Mouse (Mus musculus) CH12.LX (cell line): Measurements from ENCODE around the gene Ppfibp2. TPM values are rescaled to one million over a fixed set of nuclear protein-coding genes. Genes with fewer than 3 reads are reported as not detected.

Experiments used
- DNase-seq: peaks from one replicate; pipeline ENCODE4 v3.0.0-alpha.2; 2013; ENCODE audit errors: extremely low read depth
- H3K27ac ChIP-seq: 2 replicates; pipeline ENCODE4 v1.5.1; 2012; ENCODE audit warnings: low read depth, mild to moderate bottlenecking, control low read depth, moderate library complexity; ENCODE audit not compliant: insufficient read depth
- H3K27me3 ChIP-seq: replicated peaks from 2 replicates; pipeline ENCODE3; 2012; ENCODE audit warnings: inconsistent platforms
- H3K36me3 ChIP-seq, 2 experiments: replicated peaks in 1 of 2; 2 replicates each; pipeline versions ENCODE3 to v1.6.1; 2012; ENCODE audit warnings: inconsistent platforms in 1 of 2, low read length in 1 of 2, mild to moderate bottlenecking in 1 of 2, mixed read lengths in 1 of 2, moderate library complexity in 1 of 2; ENCODE audit not compliant: control insufficient read depth in 1 of 2, insufficient read depth in 1 of 2
- H3K4me1 ChIP-seq, 2 experiments: 2 replicates each; pipeline ENCODE4 v1.6.1; 2012; ENCODE audit warnings: inconsistent platforms in 1 of 2, moderate library complexity in 1 of 2; ENCODE audit not compliant: insufficient read depth in 2 of 2, control insufficient read depth in 1 of 2
- H3K4me2 ChIP-seq: 2 replicates; pipeline ENCODE4 v1.6.1; 2012; ENCODE audit warnings: low read depth, mild to moderate bottlenecking, control low read depth; ENCODE audit not compliant: poor library complexity, insufficient read depth, severe bottlenecking
- H3K4me3 ChIP-seq, 3 experiments: fragments of 150-350 bp in 1 of 3; sonication (generic) in 1 of 3; replicated peaks in 1 of 3; 2 replicates each; pipeline versions ENCODE3 to v1.5.1; 2011 to 2012; ENCODE audit warnings: low read depth in 2 of 3, low read length in 2 of 3, mild to moderate bottlenecking in 2 of 3, moderate library complexity in 2 of 3, control low read depth in 1 of 3, improper control_type of control experiment in 1 of 3, inconsistent platforms in 1 of 3, mixed read lengths in 1 of 3; ENCODE audit not compliant: poor library complexity in 1 of 3
- H3K79me2 ChIP-seq: replicated peaks from 2 replicates; pipeline ENCODE4 v1.6.1; 2012; ENCODE audit warnings: mild to moderate bottlenecking, moderate library complexity; ENCODE audit not compliant: control insufficient read depth, poor library complexity, insufficient read depth, severe bottlenecking; ENCODE audit errors: extremely low read depth
- H3K9ac ChIP-seq: 2 replicates; pipeline ENCODE4 v1.6.1; 2012; ENCODE audit warnings: low read depth, mild to moderate bottlenecking, control low read depth, moderate library complexity; ENCODE audit not compliant: insufficient read depth
- H3K9me3 ChIP-seq: replicated peaks from 2 replicates; pipeline ENCODE3; 2012; ENCODE audit warnings: low read length, inconsistent platforms, mixed read lengths
- CHD1 ChIP-seq: IDR thresholded peaks from 2 replicates; pipeline ENCODE4 v1.6.1; 2012; ENCODE audit warnings: low read depth, low read length, improper control_type of control experiment, inconsistent platforms
- CHD2 ChIP-seq: IDR thresholded peaks from 2 replicates; pipeline ENCODE4 v1.6.1; 2011; ENCODE audit warnings: low read length, improper control_type of control experiment
- ETS1 ChIP-seq: conservative IDR thresholded peaks from 2 replicates; pipeline ENCODE4 v1.6.1; 2012; ENCODE audit warnings: low read depth, mild to moderate bottlenecking, inconsistent platforms, low read length, improper control_type of control experiment, moderate library complexity
- GABPA ChIP-seq: IDR thresholded peaks from 2 replicates; pipeline ENCODE4 v1.6.1; 2012; ENCODE audit warnings: low read depth, low read length, improper control_type of control experiment, inconsistent platforms; ENCODE audit not compliant: insufficient replicate concordance
- HCFC1 ChIP-seq: IDR thresholded peaks from 2 replicates; pipeline ENCODE4 v1.6.1; 2012; ENCODE audit warnings: low read depth, mild to moderate bottlenecking, inconsistent platforms, low read length, improper control_type of control experiment
- JUND ChIP-seq: conservative IDR thresholded peaks from 2 replicates; pipeline ENCODE4 v1.6.1; 2011; ENCODE audit warnings: low read depth, low read length, improper control_type of control experiment
- MAX ChIP-seq: IDR thresholded peaks from 2 replicates; pipeline ENCODE4 v1.6.1; 2011; ENCODE audit warnings: low read length, improper control_type of control experiment
- MXI1 ChIP-seq: IDR thresholded peaks from 2 replicates; pipeline ENCODE4 v1.6.1; 2011; ENCODE audit warnings: mild to moderate bottlenecking, low read depth, low read length, improper control_type of control experiment
- MYC ChIP-seq: IDR thresholded peaks from 2 replicates; pipeline ENCODE4 v1.6.1; 2011; ENCODE audit warnings: low read depth, mild to moderate bottlenecking, improper control_type of control experiment, low read length
- NRF1 ChIP-seq: IDR thresholded peaks from 2 replicates; pipeline ENCODE4 v1.6.1; 2014; ENCODE audit warnings: low read depth, mild to moderate bottlenecking, inconsistent platforms, low read length, improper control_type of control experiment, moderate library complexity
- POLR2A ChIP-seq: IDR thresholded peaks from 2 replicates; pipeline ENCODE4 v1.6.1; 2011; ENCODE audit warnings: low read depth, mild to moderate bottlenecking, improper control_type of control experiment, low read length
- SIN3A ChIP-seq: IDR thresholded peaks from 2 replicates; pipeline ENCODE4 v1.6.1; 2012; ENCODE audit warnings: low read length, improper control_type of control experiment, inconsistent platforms
- TBP ChIP-seq: conservative IDR thresholded peaks from 2 replicates; pipeline ENCODE4 v1.6.1; 2011; ENCODE audit warnings: low read depth, low read length, improper control_type of control experiment
- ZC3H11A ChIP-seq: IDR thresholded peaks from 2 replicates; pipeline ENCODE4 v1.6.1; 2012; ENCODE audit warnings: low read depth, mild to moderate bottlenecking, inconsistent platforms, low read length, improper control_type of control experiment
- ZKSCAN1 ChIP-seq: IDR thresholded peaks from 2 replicates; pipeline ENCODE4 v1.6.1; 2012; ENCODE audit warnings: low read depth, inconsistent platforms, low read length, improper control_type of control experiment, borderline replicate concordance
- ZNF384 ChIP-seq: IDR thresholded peaks from 2 replicates; pipeline ENCODE4 v1.6.1; 2012; ENCODE audit warnings: low read depth, low read length, improper control_type of control experiment, inconsistent platforms
- dilution Hi-C: fragments of 300-500 bp; cut with MboI; formaldehyde crosslinking; loops from 2 replicates; pipeline ENCODE4 v1.14.3; 2020; ENCODE audit warnings: low sequenced_read_pairs; ENCODE audit not compliant: extremely low pct_unique_long_range_greater_than_20kb, extremely low pct_ligation_motif_present
- in situ Hi-C: fragments of 300-500 bp; cut with MboI; formaldehyde crosslinking; loops from 3 replicates; pipeline ENCODE4 v1.14.3; 2019; ENCODE audit warnings: low sequenced_read_pairs, low pct_ligation_motif_present, low pct_unique_long_range_greater_than_20kb, mixed read lengths
- polyA plus RNA-seq: library from polyadenylated mRNA; unstranded; fragments of >175 nt; gene quantifications from 2 replicates; pipeline ENCODE4 v1.2.1, GENCODE M21; 2012; ENCODE audit warnings: low read depth; ENCODE audit not compliant: insufficient read length
- total RNA-seq, 2 experiments: library from RNA; depleted of rRNA; stranded (reverse); fragments of 300-350 nt in 1 of 2; fragments of >200 nt in 1 of 2; gene quantifications; 2 replicates each; pipeline ENCODE4 v1.2.3; 2012 to 2014

The Ppfibp2 gene
- total and polyA plus RNA-seq, 3 experiments, result 30.2 to 40.3 (median 40.2) TPM

GRCm38 (mm10) chr7:107560675-107561074 is 34.3 kb upstream of the Ppfibp2 start:
- no peak overlapping the region for H3K4me3 ChIP-seq
- TF ChIP-seq MAX (no peak), HCFC1 (no peak), ZKSCAN1 (no peak), MXI1 (no peak), SIN3A (no peak), ETS1 (no peak), ZNF384 (no peak), JUND (no peak)
- dilution Hi-C loops, result no loop called here
- no peaks in the 10 kb centered on the region for H3K36me3 ChIP-seq
- in situ Hi-C loops, result no loop called here
- no peaks in the 10 kb centered on the region for H3K79me2 ChIP-seq
- no peaks in the 10 kb centered on the region for H3K9me3 ChIP-seq
- no peak overlapping the region for H3K27ac ChIP-seq
- H3K4me2 ChIP-seq, result no peak overlapping the region
- no peak for DNase-seq
- no peaks in the 10 kb centered on the region for H3K27me3 ChIP-seq
- no peaks in the 10 kb centered on the region for H3K4me1 ChIP-seq
- H3K9ac ChIP-seq, result no peak overlapping the region

DNA sequence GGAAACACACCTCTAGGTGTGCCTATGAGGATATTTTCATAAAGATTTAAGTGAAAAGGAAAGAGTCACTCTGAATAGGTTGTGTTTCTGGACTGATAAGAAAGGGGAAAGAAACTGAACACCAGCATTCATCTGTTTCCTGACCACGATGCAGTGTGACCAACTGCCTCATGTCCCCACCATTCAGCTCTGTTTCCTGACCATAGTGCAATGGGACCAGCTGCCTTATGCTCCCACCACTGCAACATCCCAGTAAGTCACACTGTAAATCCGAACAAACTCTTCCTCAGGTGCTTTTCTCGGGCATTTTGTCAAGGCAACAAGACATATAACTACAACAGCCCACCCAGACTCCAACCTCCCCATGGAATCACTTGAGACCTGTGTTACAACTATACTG is 33.4 kb upstream of the Ppfibp2 start:
- no peak for DNase-seq
- no peaks in the 10 kb centered on the region for H3K79me2 ChIP-seq
- H3K36me3 ChIP-seq, result no peaks in the 10 kb centered on the region
- H3K9ac ChIP-seq, result no peak overlapping the region
- no peak overlapping the region for H3K27ac ChIP-seq
- H3K4me2 ChIP-seq, result no peak overlapping the region
- no peaks in the 10 kb centered on the region for H3K27me3 ChIP-seq
- TF ChIP-seq TBP (no peak), HCFC1 (no peak), POLR2A (no peak), MYC (no peak)
- in situ Hi-C loops, result no loop called here
- H3K9me3 ChIP-seq, result no peaks in the 10 kb centered on the region
- dilution Hi-C loops, result no loop called here
- H3K4me3 ChIP-seq, result no peak overlapping the region
- H3K4me1 ChIP-seq, result no peaks in the 10 kb centered on the region

DNA sequence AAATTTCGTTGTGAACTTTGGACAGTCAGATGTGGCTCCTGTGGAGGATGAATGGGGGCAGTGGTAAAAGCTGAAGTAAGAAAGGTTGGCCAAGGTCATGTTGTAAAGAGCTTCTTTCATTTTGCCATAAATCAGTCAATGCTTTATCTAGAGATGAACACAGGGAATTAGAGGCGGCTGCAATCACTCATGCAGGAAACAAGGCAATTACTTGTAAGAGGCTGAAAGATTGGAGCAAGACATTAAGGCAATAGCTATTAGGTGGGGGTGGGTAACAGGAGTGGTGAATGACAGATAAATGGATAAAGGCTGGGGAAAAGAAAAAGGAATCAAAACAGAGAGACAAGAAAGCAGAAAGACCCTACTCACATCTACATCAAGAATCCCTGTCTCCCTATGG is 31.3 kb upstream of the Ppfibp2 start:
- no peaks in the 10 kb centered on the region for H3K4me1 ChIP-seq
- TF ChIP-seq ZC3H11A, result no peak
- no peak for TF ChIP-seq ZKSCAN1
- no peak for TF ChIP-seq GABPA
- TF ChIP-seq CHD1, result no peak
- no peak for TF ChIP-seq SIN3A
- no peak for TF ChIP-seq MYC
- no peak for TF ChIP-seq NRF1
- TF ChIP-seq CHD2, result no peak
- H3K4me2 ChIP-seq, result no peak overlapping the region
- H3K4me3 ChIP-seq, result no peak overlapping the region
- H3K79me2 ChIP-seq, result no peaks in the 10 kb centered on the region
- no peak for DNase-seq
- no peaks in the 10 kb centered on the region for H3K27me3 ChIP-seq
- no peak overlapping the region for H3K9ac ChIP-seq
- dilution Hi-C loops (no loop called here), in situ Hi-C loops (no loop called here)
- no peaks in the 10 kb centered on the region for H3K36me3 ChIP-seq
- H3K27ac ChIP-seq, result no peak overlapping the region
- no peaks in the 10 kb centered on the region for H3K9me3 ChIP-seq
